Mouse (Mus musculus) embryo, embryonic 11 days (tissue): ENCODE results near the gene Olfr617.
"Not testable (repeated sequence)": the region's sequence is repeated elsewhere in the genome, so short reads cannot be mapped to it uniquely, and the experiment has no call there.

ENCODE experiments used
- DNase-seq: peaks from one replicate; pipeline ENCODE4 v3.0.0-alpha.2; 2015

Olfr617 gene

GRCm38 (mm10) chr7:103572761-103573160 is at the start of gene Olfr617:
Gene Olfr617, plus strand, starts transcription at chr7:103573061.
- DNase-seq: no peak

GRCm38 (mm10) chr7:103542617-103543016 is 30.2 kb upstream of the Olfr617 start, which contains the start of gene Olfr612:
Gene Olfr612, minus strand, starts transcription at chr7:103542717.
- DNase-seq: not testable (repeated sequence)

- DNase-seq: no peak
Observed at GRCm38 (mm10) chr7:103547774-103548173, 25.1 kb upstream of the Olfr617 start, which contains the start of gene Olfr613. Gene Olfr613, plus strand, starts transcription at chr7:103548074.

DNA sequence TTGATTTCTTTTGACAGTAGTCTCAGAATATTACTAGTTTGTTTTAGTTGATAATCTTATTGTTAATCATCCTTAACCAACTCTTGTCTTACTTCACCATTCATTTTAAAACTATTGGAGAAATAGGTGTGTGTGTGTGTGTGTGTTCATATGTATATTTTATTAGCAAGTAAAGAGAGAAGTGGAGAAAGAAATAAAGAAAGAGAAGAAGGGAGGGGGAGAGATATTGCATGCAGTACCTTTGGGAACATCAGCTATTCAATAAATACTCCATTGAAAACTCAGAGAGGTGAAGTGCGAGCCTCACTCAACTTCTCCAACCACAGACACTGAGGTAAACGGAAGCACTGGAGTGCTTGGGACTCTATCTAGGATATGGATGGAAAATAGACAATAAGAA is 17.1 kb upstream of the Olfr617 start, which contains the start of gene Olfr615:
Gene Olfr615, plus strand, starts transcription at position 301 of the 400 bp plus-strand sequence.
- DNase-seq: no peak

GRCm38 (mm10) chr7:103569043-103569442 is 3.8 kb upstream of the Olfr617 start, which contains the start of gene Olfr616:
Gene Olfr616, minus strand, starts transcription at chr7:103569143.
- no peak for DNase-seq

DNA sequence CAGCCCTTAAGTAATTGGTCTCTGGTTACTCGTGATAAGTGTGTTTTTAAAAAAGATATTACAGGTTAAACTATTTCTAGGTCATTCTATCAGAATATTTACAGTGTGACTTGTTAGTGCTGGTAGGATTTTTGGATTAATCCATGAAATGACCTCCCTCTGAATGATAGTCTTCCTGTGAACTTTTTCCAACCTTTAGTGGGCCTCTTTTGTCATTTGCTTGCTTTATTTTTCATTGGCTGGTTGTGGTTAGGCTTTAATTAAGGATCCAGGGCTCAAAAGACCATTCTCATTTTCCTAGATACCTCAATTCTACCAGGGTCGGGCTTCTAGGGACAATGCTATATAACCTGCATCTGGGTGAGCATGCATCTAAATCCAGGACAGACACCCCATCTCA is 16.9 kb downstream of the Olfr617 start, which contains the start of gene Olfr618:
Gene Olfr618, plus strand, starts transcription at position 301 of the 400 bp plus-strand sequence.
- DNase-seq: no peak

- no peak for DNase-seq
Observed at GRCm38 (mm10) chr7:103600275-103600674, 27.4 kb downstream of the Olfr617 start, which contains the start of gene Olfr619. Gene Olfr619, plus strand, starts transcription at chr7:103600575.

DNA sequence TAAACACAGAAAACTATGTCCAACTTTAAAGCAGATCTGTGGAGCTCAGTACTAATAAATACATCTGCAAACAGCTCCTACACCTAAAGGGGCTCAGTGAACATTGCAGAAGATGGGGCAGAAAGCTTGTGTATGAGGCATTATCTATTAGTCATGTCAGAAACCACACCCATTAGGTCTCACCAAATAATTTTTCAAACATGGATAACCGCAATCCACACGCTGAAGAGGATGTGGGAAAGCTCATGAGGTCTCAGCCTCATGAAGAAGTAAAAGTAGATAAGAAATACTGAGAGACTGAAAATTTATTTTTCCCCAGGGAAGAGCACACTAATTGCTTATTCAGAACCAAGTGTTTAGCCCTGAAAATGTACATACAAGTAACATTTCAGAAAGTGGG is 34.6 kb downstream of the Olfr617 start:
- DNase-seq: no peak

- DNase-seq: no peak
Observed at GRCm38 (mm10) chr7:103612434-103612833, 39.6 kb downstream of the Olfr617 start, which contains the start of gene Olfr620. Gene Olfr620, minus strand, starts transcription at chr7:103612534.
